Mouse (Mus musculus) right cerebral cortex, postnatal 14 days (tissue): ENCODE results near the gene Csnk2a1.

Experiments used
- DNase-seq: peaks from one replicate; pipeline ENCODE4 v3.0.0; 2022

Gene Csnk2a1

GRCm38 (mm10) chr2:152326654-152327053 lies 100.0 kb downstream of the Csnk2a1 start:
- DNase-seq: no peak

- DNase-seq: no peak
These were observed 101.3 kb downstream of the Csnk2a1 start for GRCm38 (mm10) chr2:152327980-152328379.

- no peak for DNase-seq
These were observed 104.3 kb downstream of the Csnk2a1 start for GRCm38 (mm10) chr2:152330858-152331423.
